Mouse (Mus musculus) intestine, embryonic 14.5 days (tissue): ENCODE measurements at regions not wholly inside any gene's neighbourhood (a gene's known extent, or its start where the extent isn't known, plus 50 kb on each side); places are given as distances from the start of the nearest gene placed in this dataset.

Experiments
- ATAC-seq: fragments of 200-750 bp; cut with Nextera tagmentation; replicated peaks from 2 replicates; pipeline ENCODE4 v1.8.0; 2017; ENCODE audit warnings: low read depth, moderate number of reproducible peaks, moderate TSS enrichment, moderate library complexity; ENCODE audit not compliant: low FRiP score, low TSS enrichment
- DNase-seq: peaks from one replicate; pipeline ENCODE4 v3.0.0-alpha.2; 2018; ENCODE audit warnings: low spot score
- H3K27ac ChIP-seq: fragments of 300-500 bp; sonication (generic); 2 replicates; pipeline ENCODE4 v1.5.1; 2014; ENCODE audit warnings: low read depth, mild to moderate bottlenecking, control low read depth
- H3K27me3 ChIP-seq: fragments of 300-500 bp; sonication (generic); replicated peaks from 2 replicates; pipeline ENCODE4 v1.6.1; 2014; ENCODE audit warnings: low read length, control low read depth; ENCODE audit not compliant: control insufficient read depth, insufficient read depth
- H3K36me3 ChIP-seq: fragments of 300-500 bp; sonication (generic); 2 replicates; pipeline ENCODE4 v1.6.1; 2014; ENCODE audit warnings: low read length, control low read depth; ENCODE audit not compliant: control insufficient read depth, insufficient read depth
- H3K4me1 ChIP-seq: fragments of 300-500 bp; sonication (generic); replicated peaks from 2 replicates; pipeline ENCODE4 v1.6.1; 2014; ENCODE audit warnings: low read length, control low read depth, mixed read lengths; ENCODE audit not compliant: control insufficient read depth, insufficient read depth
- H3K4me2 ChIP-seq: fragments of 300-500 bp; sonication (generic); 2 replicates; pipeline ENCODE4 v1.6.1; 2014; ENCODE audit warnings: low read length
- H3K4me3 ChIP-seq: fragments of 300-500 bp; sonication (generic); 2 replicates; pipeline ENCODE4 v1.5.1; 2014; ENCODE audit warnings: low read depth, low read length, control low read depth, mixed read lengths
- H3K9ac ChIP-seq: fragments of 300-500 bp; sonication (generic); 2 replicates; pipeline ENCODE4 v1.6.1; 2014; ENCODE audit warnings: mild to moderate bottlenecking, low read length
- H3K9me3 ChIP-seq: fragments of 300-500 bp; sonication (generic); 2 replicates; pipeline ENCODE4 v1.6.1; 2016; ENCODE audit warnings: low read length, control low read depth; ENCODE audit not compliant: control insufficient read depth
- WGBS: fragments of 180-500 bp; shearing (Covaris S2); extraction: QIAGEN DNeasy Blood & Tissue Kit; methylation state at CpG from one replicate; pipeline ENCODE4 v1.1.7; 2014; 5-methylcytosine and 5-hydroxymethylcytosine counted together

DNA sequence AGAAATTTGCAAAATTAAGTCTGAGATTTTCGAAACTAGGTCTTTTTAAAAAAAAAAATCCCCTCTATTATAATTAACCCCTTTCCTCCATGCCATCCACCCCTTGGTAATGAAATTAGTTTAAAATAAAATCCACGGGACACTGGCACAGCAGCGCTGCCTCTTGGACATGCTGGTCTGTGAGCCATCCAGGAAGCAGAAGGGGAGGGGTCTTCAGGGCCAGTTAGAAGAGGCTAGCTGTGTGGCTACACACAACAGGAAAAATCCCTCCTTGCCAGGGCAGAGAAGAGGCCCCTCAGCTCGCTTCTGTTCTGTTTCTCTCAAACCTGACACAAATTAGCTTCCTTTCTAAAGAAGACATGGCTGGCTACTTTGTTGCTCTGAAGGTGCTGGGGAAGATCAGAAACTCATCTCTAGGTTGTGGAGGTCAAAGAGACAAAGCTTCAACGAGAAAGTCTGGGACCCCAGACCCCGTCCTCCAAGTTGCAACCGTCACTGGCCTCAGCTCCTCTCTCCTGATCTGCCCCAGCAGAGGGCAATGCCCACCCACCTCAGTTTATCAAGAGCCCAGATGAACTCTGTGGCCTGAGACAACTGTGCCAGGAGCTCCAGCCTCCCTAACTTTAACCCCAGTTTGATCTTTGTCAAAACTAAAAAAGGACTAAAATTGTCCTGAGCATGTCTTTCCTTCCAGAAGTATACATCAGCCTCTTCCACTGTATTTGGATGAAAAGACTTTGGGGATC is 85.0 kb upstream of the Lgalsl start:
- Histone ChIP-seq H3K27me3 (no peaks in the 10 kb centered on the region), H3K4me2 (no peak overlapping the region), H3K4me1 (peaks cover 21% of the 10 kb centered on the region), H3K36me3 (no peaks in the 10 kb centered on the region), H3K4me3 (no peak overlapping the region), H3K9me3 (no peaks in the 10 kb centered on the region), H3K9ac (no peak overlapping the region), H3K27ac (peak overlapping the region; percentile 69; the same call in 1 of the 2 replicates)
- ATAC-seq, result no peak
- 33% methylated on average over 7 of the region's 7 CpGs for WGBS
- no peak for DNase-seq

DNA sequence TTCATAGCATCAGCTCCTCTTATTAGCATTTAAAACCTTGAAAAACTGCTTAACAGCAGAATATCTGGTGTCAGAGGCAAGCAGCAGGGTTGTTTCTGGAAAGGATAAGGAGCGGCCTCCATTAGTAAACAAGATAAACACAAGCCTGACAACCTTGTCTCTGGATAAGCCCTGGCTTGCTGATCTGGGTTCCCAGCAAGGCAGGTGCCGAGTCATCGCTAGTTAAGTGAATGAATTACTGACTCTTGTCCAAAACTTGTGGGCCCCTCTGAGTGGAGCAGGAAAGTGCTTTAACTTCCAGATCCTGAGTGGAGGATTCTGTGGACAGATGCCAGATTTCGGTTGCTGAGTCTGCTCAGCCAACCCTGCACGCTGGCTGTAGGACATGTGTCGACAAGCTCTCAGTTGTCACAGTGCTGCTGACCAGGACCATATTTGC is 85.6 kb upstream of the Lgalsl start:
- WGBS, result 32% methylated on average over 6 of the region's 6 CpGs
- Histone ChIP-seq H3K4me2 (no peak overlapping the region), H3K36me3 (no peaks in the 10 kb centered on the region), H3K27ac (0 out of 2 replicates have a peak overlapping the region, but pooled peaks have one; percentile 69), H3K27me3 (no peaks in the 10 kb centered on the region), H3K9ac (no peak overlapping the region), H3K9me3 (no peaks in the 10 kb centered on the region), H3K4me1 (peaks cover 21% of the 10 kb centered on the region), H3K4me3 (no peak overlapping the region)
- DNase-seq, result peak; percentile 59
- no peak for ATAC-seq

GRCm38 (mm10) chr11:20916961-20917360 is 86.1 kb upstream of the Lgalsl start:
- no peaks in the 10 kb centered on the region for H3K27me3 ChIP-seq
- peaks cover 21% of the 10 kb centered on the region for H3K4me1 ChIP-seq
- H3K9ac ChIP-seq, result no peak overlapping the region
- no peak overlapping the region for H3K4me2 ChIP-seq
- H3K27ac ChIP-seq, result no peak overlapping the region
- ATAC-seq (no peak), DNase-seq (no peak)
- H3K36me3 ChIP-seq, result no peaks in the 10 kb centered on the region
- WGBS, result 75% methylated on average over 7 of the region's 7 CpGs
- no peak overlapping the region for H3K4me3 ChIP-seq
- H3K9me3 ChIP-seq, result no peaks in the 10 kb centered on the region

GRCm38 (mm10) chr11:20917483-20917882 is 86.6 kb upstream of the Lgalsl start:
- Histone ChIP-seq H3K4me2 (no peak overlapping the region), H3K4me3 (no peak overlapping the region), H3K9ac (no peak overlapping the region), H3K4me1 (peaks cover 21% of the 10 kb centered on the region), H3K9me3 (no peaks in the 10 kb centered on the region), H3K27ac (no peak overlapping the region), H3K36me3 (no peaks in the 10 kb centered on the region), H3K27me3 (no peaks in the 10 kb centered on the region)
- ATAC-seq (no peak), DNase-seq (no peak)
- 48% methylated on average over 5 of the region's 5 CpGs for WGBS

DNA sequence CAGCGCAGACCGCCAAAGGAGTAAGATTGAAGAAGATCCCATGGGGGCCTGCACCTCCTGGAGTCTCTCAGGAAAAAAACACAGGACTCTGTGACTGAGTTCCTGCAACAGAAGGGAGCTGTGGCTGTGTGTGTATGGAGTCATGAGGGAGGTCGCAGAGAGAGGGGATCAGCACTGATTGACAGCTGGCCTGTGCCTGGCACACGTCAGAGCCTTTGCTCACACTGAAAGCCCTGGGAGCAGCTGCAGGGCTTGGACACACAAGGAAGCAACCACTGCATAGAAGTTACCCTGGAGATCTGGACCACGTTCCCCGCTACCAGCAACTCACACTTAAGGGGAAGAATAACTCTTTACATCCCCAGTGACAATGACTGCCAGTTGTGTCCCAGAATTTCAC is 92.3 kb upstream of the Lgalsl start:
- Histone ChIP-seq H3K9ac (no peak overlapping the region), H3K4me3 (no peak overlapping the region), H3K27ac (no peak overlapping the region), H3K9me3 (no peaks in the 10 kb centered on the region), H3K36me3 (no peaks in the 10 kb centered on the region), H3K4me2 (no peak overlapping the region), H3K4me1 (no peaks in the 10 kb centered on the region), H3K27me3 (no peaks in the 10 kb centered on the region)
- ATAC-seq (no peak), DNase-seq (no peak)
- WGBS, result 50% methylated on average over 6 of the region's 6 CpGs

GRCm38 (mm10) chr11:20929426-20929825 is 98.6 kb upstream of the Lgalsl start:
- ATAC-seq (no peak), DNase-seq (no peak)
- no peak overlapping the region for H3K9ac ChIP-seq
- no peaks in the 10 kb centered on the region for H3K27me3 ChIP-seq
- no peaks in the 10 kb centered on the region for H3K4me1 ChIP-seq
- no peaks in the 10 kb centered on the region for H3K9me3 ChIP-seq
- no peaks in the 10 kb centered on the region for H3K36me3 ChIP-seq
- no peak overlapping the region for H3K4me3 ChIP-seq
- WGBS, result 87% methylated on average over 1 of the region's 1 CpGs
- H3K4me2 ChIP-seq, result no peak overlapping the region
- no peak overlapping the region for H3K27ac ChIP-seq

DNA sequence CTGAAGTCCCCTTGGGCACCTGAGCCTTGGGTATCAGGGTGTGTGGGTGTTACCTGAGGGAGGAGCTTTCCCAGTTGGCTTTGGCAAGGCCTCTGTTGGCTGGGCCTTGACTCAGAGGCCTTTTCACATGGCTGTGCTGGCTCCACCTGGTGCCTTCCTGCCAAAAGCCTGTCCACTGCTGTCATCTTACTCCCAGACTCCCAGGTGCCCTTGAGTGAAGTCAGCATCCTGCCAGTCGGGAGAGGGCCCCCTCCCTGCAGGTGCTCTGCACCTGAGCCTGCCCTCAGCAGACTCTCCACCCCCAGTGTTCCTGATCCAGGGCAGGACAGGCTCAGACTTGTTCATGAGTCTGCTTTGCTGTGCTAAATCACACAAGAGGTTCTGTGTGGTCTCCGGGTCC is 99.2 kb upstream of the Lgalsl start:
- Histone ChIP-seq H3K27ac (no peak overlapping the region), H3K4me3 (no peak overlapping the region), H3K4me2 (no peak overlapping the region), H3K9me3 (no peaks in the 10 kb centered on the region), H3K4me1 (no peaks in the 10 kb centered on the region), H3K27me3 (no peaks in the 10 kb centered on the region), H3K9ac (no peak overlapping the region), H3K36me3 (no peaks in the 10 kb centered on the region)
- ATAC-seq, result no peak
- WGBS, result 54% methylated on average over 2 of the region's 2 CpGs
- DNase-seq, result no peak

DNA sequence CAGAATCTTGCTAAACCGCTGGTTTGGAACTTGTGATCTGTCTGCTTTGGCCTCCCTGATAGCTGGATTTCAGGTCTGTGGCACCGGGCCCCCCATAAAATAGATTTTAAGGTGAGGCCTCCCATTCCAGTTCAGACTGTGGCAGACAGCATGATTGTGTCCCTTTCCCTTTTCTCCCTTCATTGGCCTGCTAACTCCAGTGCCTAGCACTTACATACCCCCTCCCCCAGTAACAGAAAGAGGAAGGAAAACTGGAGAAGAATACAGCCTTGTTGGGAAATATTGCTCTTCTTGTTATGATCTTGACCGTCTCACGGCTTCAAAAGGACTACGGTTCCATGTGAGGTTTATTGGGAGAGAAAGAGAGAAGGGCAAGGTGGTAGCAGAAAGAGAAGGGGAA is 99.7 kb upstream of the Lgalsl start:
- Histone ChIP-seq H3K4me3 (no peak overlapping the region), H3K36me3 (no peaks in the 10 kb centered on the region), H3K9me3 (no peaks in the 10 kb centered on the region), H3K27ac (no peak overlapping the region), H3K4me1 (no peaks in the 10 kb centered on the region), H3K9ac (no peak overlapping the region), H3K4me2 (no peak overlapping the region), H3K27me3 (no peaks in the 10 kb centered on the region)
- WGBS, result 88% methylated on average over 5 of the region's 5 CpGs
- DNase-seq (no peak), ATAC-seq (no peak)
